Mouse (Mus musculus): Measurements from ENCODE around the gene Nmnat1. TPM values are rescaled to one million over a fixed set of nuclear protein-coding genes. Genes with fewer than 3 reads are reported as not detected.

Nmnat1 gene
- total and polyA plus RNA-seq, 3 experiments, result 19.8 to 22.3 TPM; not detected in 1

GRCm38 (mm10) chr4:149526330-149526729 lies 41.3 kb upstream of the Nmnat1 start:
- Histone ChIP-seq H3K79me2 (ENCODE audit: control insufficient read depth, insufficient read depth, low read length, poor library complexity) (no peaks in the 10 kb centered on the region), H3K27ac (ENCODE audit: control insufficient read depth, low read depth, low read length) (no peak overlapping the region), H3K9me3 (replicated peaks; ENCODE audit: insufficient read depth, low read length) (no peaks in the 10 kb centered on the region), H3K36me3 (ENCODE audit: control insufficient read depth in 1 of 2, insufficient read depth in 2 of 2, low read length in 2 of 2) (no peaks in the 10 kb centered on the region), H3K27me3 (ENCODE audit: control insufficient read depth in 1 of 2, insufficient read depth in 2 of 2, low read length in 2 of 2) (no peaks in the 10 kb centered on the region), H3K4me3 (ENCODE audit: control insufficient read depth in 1 of 2, insufficient read depth in 1 of 2, low read depth in 2 of 2, low read length in 2 of 2) (no peak overlapping the region), H3K9ac (ENCODE audit: control insufficient read depth, low read depth, low read length, poor library complexity, severe bottlenecking) (no peak overlapping the region), H3K4me1 (ENCODE audit: control insufficient read depth in 1 of 2, insufficient read depth in 2 of 2, low read length in 2 of 2) (no peaks in the 10 kb centered on the region)
- TF ChIP-seq MXI1 (IDR thresholded peaks at IDR 0.05; ENCODE audit: low read depth, low read length), result no peak
- TF ChIP-seq CHD2 (IDR thresholded peaks at IDR 0.05; ENCODE audit: low read length), result no peak
- no peak for TF ChIP-seq ZC3H11A (IDR thresholded peaks at IDR 0.05; ENCODE audit: low read depth, low read length)
- no peak for TF ChIP-seq POLR2AphosphoS5 (IDR thresholded peaks at IDR 0.05; ENCODE audit: borderline replicate concordance, low read depth, low read length)
- TF ChIP-seq MEF2A (IDR thresholded peaks at IDR 0.05; ENCODE audit: extremely low read depth, insufficient replicate concordance, low read depth, low read length, poor library complexity, severe bottlenecking), result no peak
- no peak for TF ChIP-seq POLR2AphosphoS2 (IDR thresholded peaks at IDR 0.05; ENCODE audit: low read length)
- TF ChIP-seq HCFC1 (IDR thresholded peaks at IDR 0.05; ENCODE audit: low read depth, low read length), result no peak
- TF ChIP-seq MYB (IDR thresholded peaks at IDR 0.05; ENCODE audit: low read depth, low read length), result no peak
- no peak for TF ChIP-seq BHLHE40 (IDR thresholded peaks at IDR 0.05; ENCODE audit: borderline replicate concordance, low read depth, low read length)
- no peak for TF ChIP-seq ZMIZ1 (IDR thresholded peaks at IDR 0.05; ENCODE audit: low read depth, low read length)
- no peak for TF ChIP-seq RCOR1 (IDR thresholded peaks at IDR 0.05; ENCODE audit: low read depth, low read length)
- no peak for TF ChIP-seq NRF1 (IDR thresholded peaks at IDR 0.05; ENCODE audit: insufficient read depth, low read depth, low read length, poor library complexity, severe bottlenecking)
- no peak for DNase-seq (ENCODE audit: low read depth, low spot score)

- Histone ChIP-seq H3K27me3 (ENCODE audit: control insufficient read depth in 1 of 2, insufficient read depth in 2 of 2, low read length in 2 of 2) (no peaks in the 10 kb centered on the region), H3K79me2 (ENCODE audit: control insufficient read depth, insufficient read depth, low read length, poor library complexity) (no peaks in the 10 kb centered on the region), H3K36me3 (ENCODE audit: control insufficient read depth in 1 of 2, insufficient read depth in 2 of 2, low read length in 2 of 2) (no peaks in the 10 kb centered on the region), H3K4me3 (ENCODE audit: control insufficient read depth in 1 of 2, insufficient read depth in 1 of 2, low read depth in 2 of 2, low read length in 2 of 2) (no peak overlapping the region), H3K9ac (ENCODE audit: control insufficient read depth, low read depth, low read length, poor library complexity, severe bottlenecking) (no peak overlapping the region), H3K27ac (ENCODE audit: control insufficient read depth, low read depth, low read length) (no peak overlapping the region), H3K4me1 (ENCODE audit: control insufficient read depth in 1 of 2, insufficient read depth in 2 of 2, low read length in 2 of 2) (no peaks in the 10 kb centered on the region), H3K9me3 (replicated peaks; ENCODE audit: insufficient read depth, low read length) (no peaks in the 10 kb centered on the region)
- no peak for DNase-seq (ENCODE audit: low read depth, low spot score)
- TF ChIP-seq RAD21 (IDR thresholded peaks at IDR 0.05; ENCODE audit: low read depth, low read length) (no peak), ZC3H11A (IDR thresholded peaks at IDR 0.05; ENCODE audit: low read depth, low read length) (no peak), TBP (IDR thresholded peaks at IDR 0.05; ENCODE audit: low read depth, low read length) (no peak), SIN3A (IDR thresholded peaks at IDR 0.05; ENCODE audit: low read length) (no peak), TAL1 (IDR thresholded peaks at IDR 0.05; ENCODE audit: low read length) (no peak), NRF1 (IDR thresholded peaks at IDR 0.05; ENCODE audit: insufficient read depth, low read depth, low read length, poor library complexity, severe bottlenecking) (no peak), POLR2AphosphoS2 (IDR thresholded peaks at IDR 0.05; ENCODE audit: low read length) (no peak), USF1 (IDR thresholded peaks at IDR 0.05; ENCODE audit: low read depth, low read length) (no peak)
Observed at GRCm38 (mm10) chr4:149525811-149526210, 40.8 kb upstream of the Nmnat1 start.

Measured in MEL (cell line).